Mouse (Mus musculus): ENCODE data around the gene Ppp4r2. TPM values are rescaled to one million over a fixed set of nuclear protein-coding genes. Genes with fewer than 3 reads are reported as not detected.

The Ppp4r2 gene
- polyA plus RNA-seq, 1 experiment from 2014 or later = 15.1 TPM

DNA sequence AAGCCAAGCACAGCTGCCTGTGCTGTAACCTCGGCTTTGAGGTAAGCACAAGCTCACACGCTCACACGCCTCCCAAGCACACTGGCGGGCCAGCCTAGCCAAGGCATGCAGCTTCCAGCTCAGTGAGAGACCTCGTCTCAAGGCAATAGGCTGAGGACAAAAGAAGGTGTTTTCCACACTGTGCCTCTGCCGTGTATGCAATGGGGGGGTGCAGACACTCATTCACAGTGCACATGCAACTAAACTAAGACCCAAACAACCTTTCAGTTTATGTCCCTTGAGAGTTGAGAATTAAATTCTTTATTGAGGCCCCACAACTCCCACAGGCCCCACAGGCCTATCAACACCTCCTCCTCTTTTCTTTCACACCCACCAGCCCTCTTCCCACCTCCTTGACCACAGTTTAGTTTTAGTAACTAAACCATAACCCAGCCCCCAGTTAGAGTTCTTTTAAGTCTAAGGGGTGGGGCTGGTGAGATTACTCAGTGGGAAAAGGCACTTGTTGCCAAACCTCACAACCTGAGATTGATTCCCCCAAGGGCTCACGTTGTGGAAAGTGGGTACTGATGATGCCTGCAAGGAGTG, 8.9 kb upstream of the Ppp4r2 start:
- no peaks in the 10 kb centered on the region for H3K9me3 ChIP-seq (replicated peaks; ENCODE audit: low read length)
- no peak for DNase-seq (ENCODE audit: low spot score)
- H3K27me3 ChIP-seq (ENCODE audit: insufficient read depth, low read length) = no peaks in the 10 kb centered on the region
- H3K4me2 ChIP-seq (ENCODE audit: low read length) = no peak overlapping the region
- H3K36me3 ChIP-seq (ENCODE audit: insufficient read depth, low read length) = no peaks in the 10 kb centered on the region
- WGBS = 49% methylated on average over 7 of the region's 7 CpGs
- no peak overlapping the region for H3K4me3 ChIP-seq (replicated peaks; ENCODE audit: low read depth, low read length)
- H3K4me1 ChIP-seq (replicated peaks; ENCODE audit: insufficient read depth, low read length) = peaks cover 5% of the 10 kb centered on the region; the same call in 1 of the 2 replicates
- H3K27ac ChIP-seq = no peak overlapping the region
- TF ChIP-seq CTCF (IDR thresholded peaks at IDR 0.05; ENCODE audit: low read depth) = no peak
- no peak for ATAC-seq (replicated peaks; ENCODE audit: low FRiP score, low read depth)
- no peak overlapping the region for H3K9ac ChIP-seq (ENCODE audit: low read depth, low read length)

DNA sequence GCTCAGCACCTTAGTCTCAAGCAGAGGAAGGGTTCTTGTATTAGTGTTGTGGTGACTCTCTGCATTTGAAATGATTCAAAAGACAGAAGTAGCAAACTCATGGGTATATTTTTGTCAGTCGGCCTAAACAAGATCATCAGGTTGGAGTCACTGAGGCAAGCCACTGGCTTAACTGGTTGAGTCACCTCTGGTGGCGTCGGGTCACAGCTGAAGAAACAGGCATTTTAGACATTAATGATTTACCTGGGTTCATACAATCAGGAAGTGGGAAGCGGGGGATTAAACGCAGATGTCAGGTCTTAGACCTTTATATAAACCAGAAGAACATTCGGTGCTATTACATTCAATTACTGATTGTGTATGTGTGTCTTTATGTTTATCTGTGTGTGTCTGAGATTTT, 7.4 kb upstream of the Ppp4r2 start:
- TF ChIP-seq CTCF (IDR thresholded peaks at IDR 0.05; ENCODE audit: low read depth) = no peak
- WGBS = 41% methylated on average over 6 of the region's 6 CpGs
- Histone ChIP-seq H3K4me3 (replicated peaks; ENCODE audit: low read depth, low read length) (no peak overlapping the region), H3K4me2 (ENCODE audit: low read length) (no peak overlapping the region), H3K9ac (ENCODE audit: low read depth, low read length) (no peak overlapping the region), H3K27ac (peak overlapping the region; percentile 75), H3K27me3 (ENCODE audit: insufficient read depth, low read length) (no peaks in the 10 kb centered on the region), H3K4me1 (replicated peaks; ENCODE audit: insufficient read depth, low read length) (peaks cover 5% of the 10 kb centered on the region; the same call in 1 of the 2 replicates), H3K9me3 (replicated peaks; ENCODE audit: low read length) (no peaks in the 10 kb centered on the region), H3K36me3 (ENCODE audit: insufficient read depth, low read length) (no peaks in the 10 kb centered on the region)
- DNase-seq (ENCODE audit: low spot score) = peak; percentile 62
- peak; percentile 84 for ATAC-seq (replicated peaks; ENCODE audit: low FRiP score, low read depth)

DNA sequence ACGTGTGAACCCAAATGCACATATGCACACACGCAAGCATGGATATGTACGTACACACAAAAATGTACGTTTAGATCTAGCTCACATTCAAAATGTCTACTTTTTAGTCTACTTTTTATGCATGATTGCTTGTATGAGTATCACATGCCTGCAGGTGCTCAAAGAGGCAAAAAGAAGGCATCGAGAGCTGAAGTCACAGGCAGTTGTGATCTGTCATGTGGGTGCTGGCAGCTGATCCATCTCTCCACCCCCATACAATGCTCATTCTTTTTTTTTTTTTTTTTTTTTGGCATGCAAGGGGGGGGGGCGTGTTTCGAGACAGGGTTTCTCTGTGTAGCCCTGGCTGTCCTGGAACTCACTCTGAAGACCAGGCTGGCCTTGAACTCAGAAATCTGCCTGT, 4.9 kb upstream of the Ppp4r2 start:
- WGBS = 85% methylated on average over 7 of the region's 7 CpGs
- H3K4me3 ChIP-seq (replicated peaks; ENCODE audit: low read depth, low read length) = no peak overlapping the region
- no peak for TF ChIP-seq CTCF (IDR thresholded peaks at IDR 0.05; ENCODE audit: low read depth)
- no peak overlapping the region for H3K4me2 ChIP-seq (ENCODE audit: low read length)
- H3K27me3 ChIP-seq (ENCODE audit: insufficient read depth, low read length) = no peaks in the 10 kb centered on the region
- ATAC-seq (replicated peaks; ENCODE audit: low FRiP score, low read depth) = no peak
- no peaks in the 10 kb centered on the region for H3K36me3 ChIP-seq (ENCODE audit: insufficient read depth, low read length)
- H3K27ac ChIP-seq = no peak overlapping the region
- H3K9me3 ChIP-seq (replicated peaks; ENCODE audit: low read length) = no peaks in the 10 kb centered on the region
- peaks cover 5% of the 10 kb centered on the region; the same call in 1 of the 2 replicates for H3K4me1 ChIP-seq (replicated peaks; ENCODE audit: insufficient read depth, low read length)
- DNase-seq (ENCODE audit: low spot score) = no peak
- H3K9ac ChIP-seq (ENCODE audit: low read depth, low read length) = no peak overlapping the region

DNA sequence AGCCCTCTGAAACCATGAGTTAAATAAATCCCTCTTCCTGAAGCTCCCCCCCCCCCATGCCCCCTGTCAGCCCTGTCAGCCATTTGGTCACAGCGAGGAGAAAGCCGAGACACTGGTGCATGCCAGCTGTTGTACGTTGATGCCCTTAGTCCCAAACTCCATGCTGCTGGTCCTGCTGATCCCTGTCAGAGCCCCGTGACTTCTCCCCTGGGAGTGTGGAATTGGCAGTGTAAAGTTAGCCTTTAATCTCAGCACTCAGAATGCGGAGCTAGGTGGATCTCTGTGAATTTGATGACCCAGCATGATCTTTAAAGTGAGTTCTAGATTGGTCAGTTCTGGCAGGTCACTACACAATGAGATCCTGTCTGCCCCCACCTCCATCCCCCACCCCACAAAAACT, 3.7 kb upstream of the Ppp4r2 start:
- no peaks in the 10 kb centered on the region for H3K9me3 ChIP-seq (replicated peaks; ENCODE audit: low read length)
- no peak overlapping the region for H3K27ac ChIP-seq
- no peaks in the 10 kb centered on the region for H3K27me3 ChIP-seq (ENCODE audit: insufficient read depth, low read length)
- no peak for TF ChIP-seq CTCF (IDR thresholded peaks at IDR 0.05; ENCODE audit: low read depth)
- peaks cover 5% of the 10 kb centered on the region; the same call in 1 of the 2 replicates for H3K4me1 ChIP-seq (replicated peaks; ENCODE audit: insufficient read depth, low read length)
- no peak for ATAC-seq (replicated peaks; ENCODE audit: low FRiP score, low read depth)
- H3K9ac ChIP-seq (ENCODE audit: low read depth, low read length) = no peak overlapping the region
- no peak for DNase-seq (ENCODE audit: low spot score)
- H3K36me3 ChIP-seq (ENCODE audit: insufficient read depth, low read length) = no peaks in the 10 kb centered on the region
- no peak overlapping the region for H3K4me3 ChIP-seq (replicated peaks; ENCODE audit: low read depth, low read length)
- 73% methylated on average over 5 of the region's 5 CpGs for WGBS
- no peak overlapping the region for H3K4me2 ChIP-seq (ENCODE audit: low read length)

DNA sequence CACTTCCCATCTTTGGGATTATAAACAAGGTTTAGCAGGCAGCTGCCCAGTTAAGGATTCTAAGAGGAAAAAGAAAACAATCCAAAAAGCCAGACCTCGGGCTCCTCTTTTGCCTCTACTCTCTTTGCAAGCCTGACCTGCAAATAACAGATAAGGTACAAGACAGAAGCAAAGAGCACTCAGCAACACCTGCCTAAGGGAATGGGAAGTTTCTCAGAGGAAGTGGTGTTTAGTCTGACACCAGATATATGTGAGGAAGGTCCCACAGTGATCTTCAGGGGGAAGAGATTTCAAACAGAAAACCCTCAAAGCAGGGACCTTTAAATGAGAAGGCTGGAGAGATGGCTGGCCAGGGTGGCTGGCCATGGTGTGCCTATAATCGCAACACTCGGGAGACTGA, 2.2 kb upstream of the Ppp4r2 start:
- no peak overlapping the region for H3K9ac ChIP-seq (ENCODE audit: low read depth, low read length)
- no peak for TF ChIP-seq CTCF (IDR thresholded peaks at IDR 0.05; ENCODE audit: low read depth)
- no peak for DNase-seq (ENCODE audit: low spot score)
- H3K36me3 ChIP-seq (ENCODE audit: insufficient read depth, low read length) = peaks cover 8% of the 10 kb centered on the region; the same call in 1 of the 2 replicates
- no peak for ATAC-seq (replicated peaks; ENCODE audit: low FRiP score, low read depth)
- no peak overlapping the region for H3K27ac ChIP-seq
- H3K4me3 ChIP-seq (replicated peaks; ENCODE audit: low read depth, low read length) = no peak overlapping the region
- peaks cover 5% of the 10 kb centered on the region; the same call in 1 of the 2 replicates for H3K4me1 ChIP-seq (replicated peaks; ENCODE audit: insufficient read depth, low read length)
- H3K4me2 ChIP-seq (ENCODE audit: low read length) = no peak overlapping the region
- 77% methylated on average over 3 of the region's 3 CpGs for WGBS
- no peaks in the 10 kb centered on the region for H3K27me3 ChIP-seq (ENCODE audit: insufficient read depth, low read length)
- no peaks in the 10 kb centered on the region for H3K9me3 ChIP-seq (replicated peaks; ENCODE audit: low read length)

DNA sequence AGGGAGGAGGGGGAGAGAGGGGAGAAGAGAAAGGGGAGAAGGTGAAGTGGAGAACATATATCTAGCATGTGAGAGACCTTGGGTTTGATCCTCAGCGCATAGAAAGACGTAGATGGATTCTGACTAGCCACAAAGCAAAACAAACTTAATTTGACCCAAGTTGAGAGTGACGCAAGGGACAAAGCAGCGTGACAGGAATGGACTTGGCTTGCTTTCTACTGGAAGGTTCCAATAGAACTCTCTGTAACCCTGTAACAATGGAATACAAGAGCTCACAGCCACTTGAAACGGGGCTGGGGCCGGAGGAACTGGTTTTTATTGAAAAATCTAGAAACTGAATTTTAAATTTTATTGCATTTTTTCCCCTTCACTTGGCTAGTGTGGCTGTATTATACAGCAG, 1.7 kb upstream of the Ppp4r2 start:
- 84% methylated on average over 6 of the region's 6 CpGs for WGBS
- Histone ChIP-seq H3K27ac (no peak overlapping the region), H3K27me3 (ENCODE audit: insufficient read depth, low read length) (no peaks in the 10 kb centered on the region), H3K4me1 (replicated peaks; ENCODE audit: insufficient read depth, low read length) (peaks cover 4% of the 10 kb centered on the region; the same call in 1 of the 2 replicates), H3K9me3 (replicated peaks; ENCODE audit: low read length) (no peaks in the 10 kb centered on the region), H3K4me3 (replicated peaks; ENCODE audit: low read depth, low read length) (no peak overlapping the region), H3K9ac (ENCODE audit: low read depth, low read length) (no peak overlapping the region), H3K36me3 (ENCODE audit: insufficient read depth, low read length) (peaks cover 10% of the 10 kb centered on the region; the same call in 1 of the 2 replicates), H3K4me2 (ENCODE audit: low read length) (no peak overlapping the region)
- TF ChIP-seq CTCF (IDR thresholded peaks at IDR 0.05; ENCODE audit: low read depth) = no peak
- DNase-seq (ENCODE audit: low spot score) (no peak), ATAC-seq (replicated peaks; ENCODE audit: low FRiP score, low read depth) (no peak)

Measured in kidney, postnatal 0 days (tissue).